Mouse (Mus musculus): ENCODE measurements around the gene Elp4.

Gene Elp4

GRCm38 (mm10) chr2:105806047-105806446 is 98.3 kb downstream of the Elp4 start:
- no peak for DNase-seq (ENCODE audit: extremely low spot score, low spot score)

GRCm38 (mm10) chr2:105805210-105805609 is 99.2 kb downstream of the Elp4 start:
- no peak for DNase-seq (ENCODE audit: extremely low spot score, low spot score)

- DNase-seq (ENCODE audit: extremely low spot score, low spot score), result no peak
Measured at GRCm38 (mm10) chr2:105804506-105804905, 99.9 kb downstream of the Elp4 start.

GRCm38 (mm10) chr2:105803427-105803826 is 100.9 kb downstream of the Elp4 start:
- DNase-seq (ENCODE audit: extremely low spot score, low spot score), result no peak

DNA sequence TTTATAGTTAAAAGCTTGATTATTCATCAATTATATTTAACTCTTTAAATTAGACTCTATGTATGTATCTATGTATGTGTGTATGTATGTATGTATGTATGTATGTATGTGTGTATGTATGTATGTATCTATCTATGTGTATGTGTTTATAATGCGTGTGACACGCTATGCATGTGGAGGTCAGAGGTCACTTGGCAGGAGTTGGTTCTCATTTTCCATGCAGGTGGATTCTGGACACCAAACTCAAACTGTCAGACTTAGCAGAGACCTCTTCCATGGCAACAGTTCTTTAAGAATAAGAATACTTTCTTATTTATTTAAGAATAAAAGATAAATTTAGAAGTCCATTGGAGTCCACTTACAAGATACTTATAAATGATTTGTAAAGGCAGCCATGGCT is 101.5 kb downstream of the Elp4 start:
- DNase-seq (ENCODE audit: extremely low spot score, low spot score), result no peak

GRCm38 (mm10) chr2:105801536-105801935 is 102.8 kb downstream of the Elp4 start:
- DNase-seq (ENCODE audit: extremely low spot score, low spot score), result no peak

GRCm38 (mm10) chr2:105800694-105801093 is 103.7 kb downstream of the Elp4 start:
- no peak for DNase-seq (ENCODE audit: extremely low spot score, low spot score)

GRCm38 (mm10) chr2:105799840-105800239 is 104.5 kb downstream of the Elp4 start:
- DNase-seq (ENCODE audit: extremely low spot score, low spot score), result no peak

DNA sequence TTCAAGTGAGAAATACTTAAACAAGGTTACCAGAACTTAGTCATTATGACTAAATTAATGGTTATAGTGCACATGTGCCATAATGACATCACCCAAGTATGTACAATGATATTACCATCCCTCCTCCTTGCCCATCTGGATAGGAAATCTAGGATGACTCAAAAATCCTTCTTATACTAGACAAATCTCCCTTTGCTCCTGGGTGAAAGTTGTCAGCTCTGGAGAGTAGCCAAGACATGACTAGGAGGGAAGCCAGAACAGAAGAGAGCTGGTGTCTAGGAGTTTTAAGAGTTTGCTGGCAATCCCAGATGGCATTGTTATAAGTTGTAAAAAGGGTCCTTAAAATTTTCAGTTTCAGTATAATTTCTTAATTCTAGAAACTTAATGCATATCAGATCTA is 106.5 kb downstream of the Elp4 start:
- DNase-seq (ENCODE audit: extremely low spot score, low spot score), result no peak

- no peak for DNase-seq (ENCODE audit: extremely low spot score, low spot score)
Measured at GRCm38 (mm10) chr2:105796101-105796500, 108.3 kb downstream of the Elp4 start.

DNA sequence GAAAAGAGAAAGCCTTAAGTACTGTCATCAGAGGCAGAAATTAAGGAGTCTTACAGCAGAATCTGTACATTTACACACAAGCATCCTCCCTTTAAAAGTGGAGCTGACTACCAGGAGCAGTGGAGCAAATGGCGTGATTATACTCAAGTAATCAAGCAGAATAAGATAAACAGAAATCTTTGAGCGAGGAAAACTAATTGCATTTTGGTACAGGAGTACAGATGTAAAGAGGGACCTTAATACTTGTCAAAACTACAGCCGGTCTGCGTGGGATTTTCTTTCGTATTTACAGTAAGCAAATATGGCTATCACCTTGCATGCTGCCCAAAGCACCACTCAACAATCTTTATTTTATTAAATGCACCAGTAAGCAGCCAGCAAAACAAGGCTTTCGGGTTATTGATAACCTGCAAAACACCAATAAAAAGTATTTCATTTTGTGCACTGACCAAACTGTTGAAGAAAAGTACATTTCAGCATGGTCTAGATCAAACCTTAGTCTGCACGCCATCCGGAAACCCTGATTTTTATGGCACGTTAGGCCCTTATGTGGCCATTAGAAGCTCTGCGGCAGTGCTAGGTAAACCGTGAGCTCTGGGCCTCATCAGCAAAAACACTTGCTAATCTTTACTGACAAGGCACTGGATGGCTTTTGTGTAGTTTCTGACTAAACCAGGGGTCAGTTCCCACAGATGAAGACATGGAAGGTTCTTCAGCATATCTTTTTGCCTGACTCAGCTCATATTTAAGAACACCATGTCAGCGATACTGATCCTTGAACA is 111.8 kb downstream of the Elp4 start:
- no peak for DNase-seq (ENCODE audit: extremely low spot score, low spot score)

- no peak for DNase-seq (ENCODE audit: extremely low spot score, low spot score)
Measured at GRCm38 (mm10) chr2:105789936-105790335, 114.4 kb downstream of the Elp4 start.

DNA sequence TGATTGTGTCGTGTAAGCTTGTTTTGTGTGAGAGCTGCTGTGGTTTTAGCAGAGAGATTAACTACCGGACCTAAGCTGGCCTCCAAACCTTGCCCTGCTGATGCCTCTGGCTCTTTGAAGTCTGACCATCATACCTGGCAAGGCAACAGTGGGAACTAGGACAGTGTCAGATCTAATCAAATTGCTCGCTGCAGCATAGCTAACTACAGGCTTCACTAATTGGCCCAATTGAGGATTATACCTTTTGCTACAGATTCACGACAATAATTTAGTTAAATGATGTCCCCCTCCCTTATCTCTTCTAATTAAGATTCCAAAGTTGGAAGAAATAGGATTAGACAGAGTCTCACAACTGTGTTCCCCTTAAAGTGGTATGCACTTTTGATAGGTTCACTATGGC is 116.6 kb downstream of the Elp4 start:
- no peak for DNase-seq (ENCODE audit: extremely low spot score, low spot score)

DNA sequence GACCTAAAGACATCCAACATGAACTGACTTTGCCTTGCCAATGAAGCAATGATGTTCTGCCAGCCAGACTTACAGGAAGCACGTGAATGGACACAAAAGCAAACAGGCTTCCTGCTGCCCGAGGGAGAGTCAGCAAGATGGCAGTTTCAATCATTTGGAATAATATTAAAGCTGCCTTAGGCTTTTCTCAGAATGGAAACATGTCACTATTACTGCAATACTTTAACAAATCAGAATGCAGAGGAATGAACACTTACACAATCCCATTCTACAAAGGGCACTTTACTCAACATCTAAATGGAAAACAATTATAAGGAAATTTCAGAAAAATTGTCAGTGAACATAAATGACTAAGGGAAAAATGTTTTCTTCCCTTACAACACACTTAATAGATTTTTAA is 117.4 kb downstream of the Elp4 start:
- DNase-seq (ENCODE audit: extremely low spot score, low spot score), result no peak

DNA sequence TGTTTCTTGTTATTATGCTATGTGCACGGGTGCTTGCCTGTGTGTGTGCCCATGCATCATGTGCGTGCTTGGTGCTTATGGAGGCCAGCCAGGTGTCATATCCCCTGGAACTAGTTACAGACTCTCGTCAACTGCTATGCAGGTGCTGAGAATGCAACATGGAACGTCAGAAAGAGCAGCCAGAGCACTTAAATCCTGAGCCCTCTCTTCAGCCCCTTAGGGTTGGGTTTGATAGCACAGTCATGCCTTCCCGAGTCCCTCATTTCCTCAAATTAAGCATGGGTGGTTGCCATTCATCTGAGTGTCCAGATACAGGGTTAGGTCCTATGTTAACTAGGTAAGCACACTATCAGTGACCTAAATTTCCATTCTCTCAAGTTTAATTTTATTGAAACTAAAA is 121.5 kb downstream of the Elp4 start:
- DNase-seq (ENCODE audit: extremely low spot score, low spot score), result no peak

- DNase-seq (ENCODE audit: extremely low spot score, low spot score), result no peak
Measured at GRCm38 (mm10) chr2:105780739-105781138, 123.6 kb downstream of the Elp4 start.

GRCm38 (mm10) chr2:105779320-105779891 is 125.0 kb downstream of the Elp4 start:
- DNase-seq (ENCODE audit: extremely low spot score, low spot score), result no peak

DNA sequence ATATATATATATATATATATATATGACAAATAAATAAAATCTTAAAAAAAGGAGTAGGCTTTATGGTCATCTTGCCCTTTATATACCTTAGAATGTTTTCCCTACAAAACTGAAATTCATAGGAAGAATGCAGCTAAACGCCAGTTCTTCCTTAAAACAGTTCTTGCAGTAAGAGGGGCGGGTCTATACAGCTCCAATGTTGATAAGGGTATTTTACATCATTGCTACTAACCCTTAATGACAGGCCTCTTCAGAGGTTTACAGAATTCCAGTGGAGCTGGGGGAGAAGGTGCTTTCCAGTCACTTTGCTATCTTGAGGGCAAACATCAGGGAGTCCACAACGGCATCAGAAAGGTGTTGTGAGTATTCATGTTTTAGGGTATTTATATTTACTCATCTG is 133.1 kb downstream of the Elp4 start:
- no peak for DNase-seq (ENCODE audit: extremely low spot score, low spot score)

GRCm38 (mm10) chr2:105769747-105770328 is 134.5 kb downstream of the Elp4 start:
- DNase-seq (ENCODE audit: extremely low spot score, low spot score), result no peak

DNA sequence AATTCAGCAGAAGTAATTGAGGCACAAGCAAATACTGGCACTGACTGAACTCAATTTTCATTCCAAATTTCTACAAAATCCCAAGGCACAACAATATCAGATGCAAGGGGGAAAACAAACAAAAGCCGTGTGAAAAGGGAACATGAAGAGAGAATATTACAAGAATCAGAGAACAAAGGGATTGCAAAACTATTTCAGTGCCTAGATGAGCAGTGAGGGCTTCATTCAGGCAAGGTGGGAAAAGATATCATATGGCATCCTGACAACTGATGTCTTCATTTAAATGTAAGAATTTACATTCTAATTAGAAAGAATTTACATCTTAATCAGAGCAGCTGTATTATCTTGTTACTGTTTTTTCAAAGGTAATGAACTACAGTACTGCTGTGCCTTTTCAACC is 150.9 kb downstream of the Elp4 start:
- DNase-seq (ENCODE audit: extremely low spot score, low spot score), result no peak

DNA sequence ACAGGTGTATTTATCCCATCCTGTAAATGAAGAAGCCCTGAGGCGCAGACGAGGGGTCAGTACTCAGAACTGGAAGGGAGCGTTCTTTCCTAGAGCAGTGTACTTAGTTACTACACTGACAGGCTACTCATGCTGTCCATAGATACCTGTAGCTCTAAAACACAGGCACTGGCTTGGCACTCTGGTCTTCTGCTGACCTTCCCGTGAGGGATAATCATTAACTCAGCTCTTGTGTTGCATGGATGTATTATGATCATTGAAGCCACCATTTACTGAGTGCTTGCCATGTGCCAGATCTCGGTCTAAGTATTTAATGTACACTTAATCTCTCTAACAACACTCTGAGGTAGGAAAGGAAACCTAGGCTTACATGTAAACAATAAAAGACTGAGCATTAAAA is 155.3 kb downstream of the Elp4 start:
- no peak for DNase-seq (ENCODE audit: extremely low spot score, low spot score)

DNA sequence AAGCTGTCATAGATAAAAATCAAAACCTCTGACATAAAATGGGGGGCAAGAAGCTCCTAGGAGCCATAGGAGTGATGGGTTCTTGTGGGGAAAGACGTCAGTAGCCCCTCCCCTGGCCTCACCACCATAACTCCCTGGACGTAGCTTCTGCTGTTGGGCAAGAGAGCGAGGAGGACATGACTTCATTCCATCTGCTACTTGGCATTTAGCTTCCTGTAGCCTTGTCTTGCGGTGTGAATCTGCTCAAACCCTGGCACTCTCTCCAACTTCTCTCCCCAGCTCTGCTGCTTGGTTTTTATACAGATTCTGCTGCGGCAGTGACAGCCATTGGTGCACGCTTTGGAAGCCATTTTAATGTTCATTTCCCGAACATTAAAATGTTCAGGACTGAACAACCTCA is 157.5 kb downstream of the Elp4 start:
- no peak for DNase-seq (ENCODE audit: extremely low spot score, low spot score)

- DNase-seq (ENCODE audit: extremely low spot score, low spot score), result no peak
Measured at GRCm38 (mm10) chr2:105736166-105736565, 168.2 kb downstream of the Elp4 start.
